Mouse (Mus musculus): Measurements from ENCODE around the gene Cirbp.

GRCm38 (mm10) chr10:80139439-80139775, 26.4 kb upstream of the Cirbp start:
- no peak for TF ChIP-seq GATA1 (IDR thresholded peaks at IDR 0.05; ENCODE audit: borderline replicate concordance, low read length)
- no peak for TF ChIP-seq FLI1 (IDR thresholded peaks at IDR 0.05; ENCODE audit: low read length)
